32 mouse cellular contexts compared by ENCODE assay signal in the genomic region with DNA sequence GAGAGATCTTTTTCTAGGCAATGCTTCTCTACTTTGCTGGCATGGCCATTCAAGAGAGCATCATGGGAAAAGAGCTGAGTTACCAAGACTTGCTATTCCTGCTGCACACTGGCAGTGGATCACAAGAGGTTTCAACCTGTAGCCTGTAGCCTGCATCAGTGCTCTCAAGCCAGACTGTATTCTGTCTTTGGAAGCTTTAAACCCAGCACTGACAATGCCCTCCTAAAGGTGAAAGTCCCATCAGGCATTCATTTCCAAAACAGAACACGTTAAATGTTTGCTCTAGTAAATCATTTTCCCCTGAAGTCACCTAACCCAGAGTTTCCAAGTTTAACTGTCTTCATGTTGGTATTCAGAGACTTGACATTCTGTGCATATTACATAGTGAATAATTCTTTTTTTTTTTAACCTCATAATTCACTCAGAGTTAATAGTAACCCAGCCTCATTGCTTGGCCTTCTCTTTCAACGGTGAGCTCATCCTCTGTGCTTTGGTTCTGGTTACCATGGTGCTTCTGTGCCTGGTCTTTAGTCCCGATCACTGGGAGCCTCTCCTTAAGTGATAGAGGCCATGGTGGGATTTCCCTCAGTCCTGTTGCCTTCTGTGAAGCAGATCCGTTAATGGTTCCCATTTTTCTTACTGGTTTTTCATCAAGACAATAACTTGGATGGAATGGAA. TPM values are rescaled to one million over a fixed set of nuclear protein-coding genes. Genes with fewer than 3 reads are reported as not detected.
DNase-seq lines count a peak whose midpoint lies in the region; ATAC-seq lines count a peak whose summit lies in the region.
"Had no signal": no experiment of that assay in that cellular context is flagged by ENCODE, and none has a peak within 500 bp of the region (broad histone marks: within the 10 kb centered on the region; RNA-seq: fewer than 3 reads in every experiment).

No protein-coding gene starts in this region.

- WGBS in lung, embryonic 16.5 days = 70% methylated on average over 4 of the region's 4 CpGs

- H3K27me3 ChIP-seq in lung, embryonic 16.5 days (ENCODE audit: control insufficient read depth, insufficient read depth, low read depth, low read length) = no peaks in the 10 kb centered on the region
- H3K27me3 ChIP-seq: embryonic facial prominence, embryonic 15.5 days; forebrain, embryonic 12.5 days; liver, embryonic 13.5 days; lung, embryonic 15.5 days; megakaryocyte, embryonic 14.5 days; midbrain, embryonic 12.5 days; neural tube, embryonic 12.5 days had no signal

- DNase-seq in lung, postnatal 25 days (ENCODE audit: low spot score) = no peak
- DNase-seq in kidney, adult 9 months = peak; percentile 89
- peak; percentile 57 for DNase-seq in kidney, postnatal 14 days
- DNase-seq in embryo, embryonic 10 days (ENCODE audit: low spot score) = no peak
- no peak for DNase-seq in frontal cortex, postnatal 36 days (ENCODE audit: low spot score in 2 of 2)
- DNase-seq: adrenal gland, adult 2 months; adrenal gland, postnatal 36 days; B cell, adult 2 months; cerebellum, adult 18-20 months; cerebellum, postnatal 10 days; gastrocnemius, postnatal 14 days; heart, adult 18-20 months; heart, postnatal 4 days; liver, embryonic 13.5 days; lung, postnatal 4 days; right cerebral cortex, postnatal 4 days; thymus, adult 18-20 months; thymus, postnatal 25 days had no signal

- H3K4me1 ChIP-seq in lung, embryonic 16.5 days (replicated peaks; ENCODE audit: control insufficient read depth, insufficient read depth, low read length) = peaks cover 9% of the 10 kb centered on the region
- H3K4me1 ChIP-seq: embryonic facial prominence, embryonic 10.5 days; neural tube, embryonic 12.5 days had no signal

- H3K36me3 ChIP-seq in lung, embryonic 16.5 days (ENCODE audit: control insufficient read depth, insufficient read depth, low read length) = no peaks in the 10 kb centered on the region
- H3K36me3 ChIP-seq: embryonic facial prominence, embryonic 10.5 days; embryonic facial prominence, embryonic 15.5 days; forebrain, embryonic 12.5 days; liver, embryonic 13.5 days; lung, embryonic 15.5 days; midbrain, embryonic 12.5 days; neural tube, embryonic 12.5 days had no signal

- ATAC-seq in lung, embryonic 16.5 days (ENCODE audit: low read depth) = no peak
- ATAC-seq: activated CD4-positive, CD25-positive, alpha-beta regulatory T cell, adult 4 months; intestine, postnatal 0 days had no signal

- no peak overlapping the region for H3K9ac ChIP-seq in lung, embryonic 16.5 days (ENCODE audit: low read length)
- H3K9ac ChIP-seq: embryonic facial prominence, embryonic 15.5 days; forebrain, embryonic 12.5 days; hindbrain, embryonic 14.5 days; liver, embryonic 13.5 days; lung, embryonic 15.5 days; midbrain, embryonic 12.5 days; neural tube, embryonic 12.5 days had no signal

- H3K27ac ChIP-seq in lung, embryonic 16.5 days (ENCODE audit: low read length) = 0 out of 2 replicates have a peak overlapping the region, but pooled peaks have one; percentile 27
- H3K27ac ChIP-seq: embryonic facial prominence, embryonic 10.5 days; embryonic facial prominence, embryonic 15.5 days; forebrain, embryonic 12.5 days; hindbrain, embryonic 14.5 days; liver, embryonic 13.5 days; midbrain, embryonic 12.5 days; neural tube, embryonic 12.5 days; stomach, postnatal 0 days had no signal

- H3K4me3 ChIP-seq in lung, embryonic 16.5 days (ENCODE audit: low read length) = no peak overlapping the region
- H3K4me3 ChIP-seq: embryonic facial prominence, embryonic 10.5 days; embryonic facial prominence, embryonic 15.5 days; forebrain, embryonic 12.5 days; liver, embryonic 13.5 days; lung, embryonic 15.5 days; megakaryocyte, embryonic 14.5 days; midbrain, embryonic 12.5 days; myocyte; neural tube, embryonic 12.5 days had no signal

- H3K4me2 ChIP-seq in lung, embryonic 16.5 days (ENCODE audit: low read depth, low read length) = no peak overlapping the region
- H3K4me2 ChIP-seq: embryonic facial prominence, embryonic 15.5 days; forebrain, embryonic 12.5 days; heart, embryonic 11.5 days; hindbrain, embryonic 14.5 days; liver, embryonic 13.5 days; lung, embryonic 15.5 days; midbrain, embryonic 12.5 days; neural tube, embryonic 12.5 days had no signal

- H3K9me3 ChIP-seq in lung, embryonic 16.5 days (ENCODE audit: control insufficient read depth, low read length) = no peaks in the 10 kb centered on the region
- H3K9me3 ChIP-seq: embryonic facial prominence, embryonic 10.5 days; embryonic facial prominence, embryonic 15.5 days; forebrain, embryonic 12.5 days; liver, embryonic 13.5 days; lung, embryonic 15.5 days; megakaryocyte, embryonic 14.5 days; midbrain, embryonic 12.5 days; neural tube, embryonic 12.5 days had no signal

RNA-seq across cellular contexts. Expression of a gene that starts 48.6 kb away (rescaled TPM):
- polyA plus RNA-seq in lung, embryonic 16.5 days (2015; fragmentation: Nextera tagmentation; extraction: Ambion mirVana) = 72.9 and 78.0 TPM in 2 replicates

Comparison
In these comparisons a context has a peak if more than half of its experiments do, and no peak if none do; other contexts are left out.
1. DNase-seq: peak in kidney, adult 9 months (single experiment) and kidney, postnatal 14 days (single experiment); none in lung, postnatal 25 days (single experiment), embryo, embryonic 10 days (single experiment) and frontal cortex, postnatal 36 days (0 of 2).